Mouse (Mus musculus) intestine, postnatal 0 days (tissue): ENCODE data around the gene Nup62. TPM values are rescaled to one million over a fixed set of nuclear protein-coding genes. Genes with fewer than 3 reads are reported as not detected.
"Not testable (repeated sequence)": the region's sequence is repeated elsewhere in the genome, so short reads cannot be mapped to it uniquely, and the experiment has no call there.

ENCODE experiments used
- ATAC-seq: fragments of 200-750 bp; cut with Nextera tagmentation; 2 replicates; pipeline ENCODE4 v1.8.0; 2017; ENCODE audit warnings: mild to moderate bottlenecking, moderate TSS enrichment, moderate library complexity
- H3K27ac ChIP-seq: fragments of 300-500 bp; sonication (generic); 2 replicates; pipeline ENCODE4 v1.5.1; 2014; ENCODE audit warnings: mild to moderate bottlenecking, low read depth, low read length, moderate library complexity
- H3K27me3 ChIP-seq: fragments of 300-500 bp; sonication (generic); replicated peaks from 2 replicates; pipeline ENCODE4 v1.6.1; 2014; ENCODE audit warnings: low read length, mixed read lengths; ENCODE audit not compliant: control insufficient read depth, insufficient read depth
- H3K36me3 ChIP-seq: fragments of 300-500 bp; sonication (generic); 2 replicates; pipeline ENCODE4 v1.6.1; 2014; ENCODE audit warnings: mild to moderate bottlenecking, moderate library complexity; ENCODE audit not compliant: control insufficient read depth, insufficient read depth
- H3K4me1 ChIP-seq: fragments of 300-500 bp; sonication (generic); replicated peaks from 2 replicates; pipeline ENCODE4 v1.6.1; 2014; ENCODE audit warnings: antibody characterized with exemption, low read length, mixed read lengths; ENCODE audit not compliant: control insufficient read depth, insufficient read depth
- H3K4me2 ChIP-seq: fragments of 300-500 bp; sonication (generic); replicated peaks from 2 replicates; pipeline ENCODE4 v1.6.1; 2014; ENCODE audit warnings: low read depth, mild to moderate bottlenecking, moderate library complexity
- H3K4me3 ChIP-seq: fragments of 300-500 bp; sonication (generic); 2 replicates; pipeline ENCODE4 v1.5.1; 2014; ENCODE audit warnings: low read depth, low read length
- H3K9ac ChIP-seq: fragments of 300-500 bp; sonication (generic); 2 replicates; pipeline ENCODE4 v1.6.1; 2014; ENCODE audit warnings: mild to moderate bottlenecking, low read depth, low read length
- H3K9me3 ChIP-seq: fragments of 300-500 bp; sonication (generic); 2 replicates; pipeline ENCODE4 v1.6.1; 2016; ENCODE audit warnings: mixed run types; ENCODE audit not compliant: control insufficient read depth
- CTCF ChIP-seq: sonication (generic); IDR thresholded peaks from 2 replicates; pipeline ENCODE4 v1.5.1; 2016; ENCODE audit warnings: low read depth, mild to moderate bottlenecking, control low read depth, antibody characterized with exemption, moderate library complexity
- WGBS: fragments of 180-500 bp; shearing (Covaris S2); extraction: QIAGEN DNeasy Blood & Tissue Kit; methylation state at CpG from one replicate; pipeline ENCODE4 v1.1.7; 2014; 5-methylcytosine and 5-hydroxymethylcytosine counted together
- polyA plus RNA-seq: library from polyadenylated mRNA; unstranded; fragments of >200 nt; fragmentation: Nextera tagmentation; extraction: Ambion mirVana; gene quantifications from 2 replicates; pipeline ENCODE4 v1.2.1, GENCODE M21; 2015

Nup62 gene
- polyA plus RNA-seq, 1 experiment from 2014 or later, result 28.1 TPM

- peak overlapping the region; percentile 79 for H3K4me2 ChIP-seq
- no peaks in the 10 kb centered on the region for H3K9me3 ChIP-seq
- peak overlapping the region; percentile 86 for H3K4me3 ChIP-seq
- H3K4me1 ChIP-seq, result peaks cover 27% of the 10 kb centered on the region
- H3K27me3 ChIP-seq, result no peaks in the 10 kb centered on the region
- no peak for ATAC-seq
- H3K27ac ChIP-seq, result peak overlapping the region; percentile 98
- peaks cover 18% of the 10 kb centered on the region for H3K36me3 ChIP-seq
- 6% methylated on average over 16 of the region's 16 CpGs for WGBS
- no peak for TF ChIP-seq CTCF
- H3K9ac ChIP-seq, result peak overlapping the region; percentile 95; the same call in 1 of the 2 replicates
These were observed 52.6 kb downstream of the Nup62 start for GRCm38 (mm10) chr7:44868465-44868864.

DNA sequence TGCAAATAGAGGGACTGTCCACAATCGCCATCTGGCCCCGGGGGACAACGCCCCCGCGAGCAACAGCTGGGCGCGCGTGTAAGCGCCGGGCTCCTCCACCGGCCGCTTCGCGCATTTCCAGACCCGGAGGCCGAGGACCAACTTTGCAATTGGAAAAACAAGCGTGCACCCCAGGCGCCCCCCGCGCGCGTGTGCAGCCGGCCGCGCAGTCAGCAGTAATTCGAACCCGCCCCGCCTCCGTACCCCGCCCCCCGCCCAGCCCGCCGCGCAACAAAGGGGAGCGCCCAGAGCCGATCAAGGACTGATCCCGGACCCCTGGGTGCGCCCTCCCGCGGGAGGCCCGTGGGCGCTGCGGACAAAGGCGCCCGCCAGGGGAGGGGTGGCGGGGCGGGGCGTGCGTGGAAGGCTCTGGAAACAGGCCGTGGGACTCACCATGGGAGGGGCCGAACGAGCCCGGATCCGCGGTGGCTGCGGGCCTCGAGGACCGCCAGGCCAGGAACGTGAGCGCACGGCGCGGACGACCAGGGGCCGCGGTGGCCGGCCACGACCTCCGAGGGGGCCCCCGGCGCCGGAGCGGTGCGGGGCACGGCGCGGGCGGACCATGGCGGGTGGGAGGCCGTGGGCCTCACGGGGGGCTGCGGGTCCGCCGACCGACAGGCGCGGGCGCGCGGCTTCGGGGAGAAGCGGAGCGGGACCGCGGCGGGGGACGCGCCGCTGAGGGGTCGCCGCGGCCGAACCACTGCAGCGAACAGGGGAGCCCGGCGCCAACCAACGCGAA is 53.2 kb downstream of the Nup62 start:
- peak; percentile 34 for ATAC-seq
- H3K4me2 ChIP-seq, result peak overlapping the region; percentile 79
- no peaks in the 10 kb centered on the region for H3K9me3 ChIP-seq

GRCm38 (mm10) chr7:44869697-44870528 is 54.0 kb downstream of the Nup62 start, which contains the start of gene Ptov1:
Gene Ptov1, minus strand, starts transcription at chr7:44869788.
- peak within 1 kb of the TSS; percentile 95 for H3K9ac ChIP-seq
- H3K4me2 ChIP-seq, result peak within 1 kb of the TSS; percentile 79
- H3K27ac ChIP-seq, result peak within 1 kb of the TSS; percentile 98
- H3K4me1 ChIP-seq, result peaks cover 27% of the 10 kb centered on the region
- no peaks in the 10 kb centered on the region for H3K9me3 ChIP-seq
- peak within 1 kb of the TSS; percentile 86 for H3K4me3 ChIP-seq
- H3K36me3 ChIP-seq, result peaks cover 4% of the 10 kb centered on the region
- H3K27me3 ChIP-seq, result no peaks in the 10 kb centered on the region
- ATAC-seq, result peak; percentile 89
- TF ChIP-seq CTCF, result peak; percentile 20; the same call in 1 of the 2 replicates
- 3% methylated on average over 29 of the region's 29 CpGs for WGBS

More for the DNA sequence above, 53.2 kb downstream of the Nup62 start:
- Histone ChIP-seq H3K36me3 (peaks cover 12% of the 10 kb centered on the region), H3K27ac (peak overlapping the region; percentile 98), H3K9ac (peak overlapping the region; percentile 95), H3K27me3 (no peaks in the 10 kb centered on the region), H3K4me1 (peaks cover 27% of the 10 kb centered on the region), H3K4me3 (peak overlapping the region; percentile 86)
- no peak for TF ChIP-seq CTCF
- under 1% methylated on average over 88 of the region's 108 CpGs for WGBS

DNA sequence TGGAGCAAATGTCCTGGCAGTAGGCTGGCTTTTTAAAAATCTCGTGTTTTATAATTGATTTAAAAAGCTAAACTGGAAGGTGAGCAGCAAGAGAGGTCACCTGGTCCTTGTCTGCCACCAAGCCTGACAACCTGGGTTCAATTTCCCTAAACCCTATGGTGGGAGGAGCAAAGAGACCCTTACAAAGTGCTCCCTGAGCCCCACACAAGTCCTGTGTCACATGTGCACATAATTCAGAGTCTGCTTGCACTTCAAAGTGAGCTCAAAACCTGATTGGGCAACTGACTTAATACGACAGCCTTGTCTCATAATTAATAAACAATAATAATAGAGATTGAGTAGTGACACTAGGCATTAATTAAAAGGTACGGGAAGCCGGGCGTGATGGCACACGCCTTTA is 54.7 kb downstream of the Nup62 start:
- Histone ChIP-seq H3K4me2 (peak overlapping the region; percentile 79; the same call in 1 of the 2 replicates), H3K9ac (no peak overlapping the region), H3K27ac (peak overlapping the region; percentile 98; the same call in 1 of the 2 replicates), H3K36me3 (0 out of 2 replicates have a peak, but pooled peaks cover 3% of the 10 kb centered on the region), H3K9me3 (no peaks in the 10 kb centered on the region), H3K27me3 (no peaks in the 10 kb centered on the region), H3K4me1 (peaks cover 23% of the 10 kb centered on the region), H3K4me3 (no peak overlapping the region)
- no peak for TF ChIP-seq CTCF
- 82% methylated on average over 6 of the region's 6 CpGs for WGBS
- ATAC-seq, result no peak

DNA sequence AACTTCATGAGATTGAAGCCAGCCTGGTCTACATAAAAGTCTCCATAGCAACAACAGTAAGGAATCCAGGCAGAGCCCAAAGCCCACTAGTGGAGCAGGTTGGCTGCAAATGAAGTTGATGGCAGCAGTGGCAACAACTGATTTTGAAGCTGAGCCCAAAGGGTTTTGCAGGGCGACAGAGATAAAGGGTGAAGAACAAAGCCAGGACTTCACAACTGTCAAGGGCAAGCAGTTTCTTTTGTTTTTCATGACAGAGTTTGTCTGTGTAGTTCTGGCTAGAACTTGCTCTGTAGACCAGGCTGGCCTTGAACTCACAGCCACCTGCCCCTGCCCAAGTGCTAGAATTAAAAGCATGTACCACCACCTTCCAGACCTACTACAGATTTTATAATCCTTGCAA is 55.3 kb downstream of the Nup62 start:
- TF ChIP-seq CTCF, result no peak
- Histone ChIP-seq H3K9ac (no peak overlapping the region), H3K27me3 (no peaks in the 10 kb centered on the region), H3K4me3 (no peak overlapping the region), H3K9me3 (no peaks in the 10 kb centered on the region), H3K36me3 (0 out of 2 replicates have a peak, but pooled peaks cover under 1% of the 10 kb centered on the region), H3K4me2 (no peak overlapping the region), H3K27ac (no peak overlapping the region), H3K4me1 (peaks cover 18% of the 10 kb centered on the region)
- no peak for ATAC-seq
- WGBS, result 91% methylated on average over 1 of the region's 1 CpGs

- H3K4me2 ChIP-seq, ATAC-seq, H3K9ac ChIP-seq, H3K27ac ChIP-seq, H3K27me3 ChIP-seq, H3K4me3 ChIP-seq, H3K36me3 ChIP-seq, H3K9me3 ChIP-seq: not testable (repeated sequence)
- H3K4me1 ChIP-seq, result peaks cover 12% of the 10 kb centered on the region
- 92% methylated on average over 2 of the region's 2 CpGs for WGBS
- TF ChIP-seq CTCF, result peak; percentile 31
These were observed 55.9 kb downstream of the Nup62 start for GRCm38 (mm10) chr7:44871774-44872173.
